Mouse (Mus musculus) mesoderm, embryonic 11.5 days (tissue): ENCODE measurements at regions not wholly inside any gene's neighbourhood (a gene's known extent, or its start where the extent isn't known, plus 50 kb on each side); places are given as distances from the start of the nearest gene placed in this dataset.

Experiments
- DNase-seq: peaks from one replicate; pipeline ENCODE4 v3.0.0-alpha.2; 2012; ENCODE audit warnings: low read depth, low spot score

DNA sequence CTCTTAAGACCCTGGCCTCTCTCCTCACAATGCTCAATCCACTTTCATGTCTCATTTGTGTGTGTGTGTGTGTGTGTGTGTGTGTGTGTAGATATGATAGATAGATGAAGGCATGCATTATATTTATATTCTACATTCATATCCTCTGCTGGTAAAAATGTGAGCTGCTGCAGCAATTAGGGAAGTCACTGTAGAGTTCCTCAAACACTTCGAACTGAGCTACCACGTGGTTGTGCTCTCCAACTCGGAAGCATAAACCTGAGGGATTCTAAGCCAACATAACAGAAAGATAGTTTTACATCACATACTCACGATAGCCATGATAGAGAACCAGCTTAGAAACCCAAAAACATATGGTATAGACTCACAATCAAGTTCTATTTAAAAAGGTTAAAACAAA, 565.5 kb upstream of the B3galt2 start:
- no peak for DNase-seq

DNA sequence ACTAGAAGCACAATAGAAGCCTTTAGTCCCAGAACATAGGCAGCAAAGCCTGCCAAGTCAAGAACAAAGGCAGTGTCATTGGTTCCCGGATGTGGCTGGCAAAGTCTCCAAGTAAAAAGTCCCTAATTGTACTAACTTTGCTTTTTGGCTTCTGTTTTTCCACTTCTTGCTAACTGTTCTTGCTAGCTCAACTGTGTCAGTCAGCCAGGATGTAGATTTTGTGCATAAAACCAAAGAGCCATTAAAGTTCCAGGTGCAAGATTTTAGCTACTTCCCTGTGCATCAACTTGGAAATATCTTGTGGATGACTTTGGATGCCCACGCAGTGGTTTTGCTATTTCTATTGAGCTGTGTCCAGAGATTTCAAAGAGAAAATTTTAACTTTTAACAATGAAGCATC, 560.0 kb upstream of the B3galt2 start:
- no peak for DNase-seq

DNA sequence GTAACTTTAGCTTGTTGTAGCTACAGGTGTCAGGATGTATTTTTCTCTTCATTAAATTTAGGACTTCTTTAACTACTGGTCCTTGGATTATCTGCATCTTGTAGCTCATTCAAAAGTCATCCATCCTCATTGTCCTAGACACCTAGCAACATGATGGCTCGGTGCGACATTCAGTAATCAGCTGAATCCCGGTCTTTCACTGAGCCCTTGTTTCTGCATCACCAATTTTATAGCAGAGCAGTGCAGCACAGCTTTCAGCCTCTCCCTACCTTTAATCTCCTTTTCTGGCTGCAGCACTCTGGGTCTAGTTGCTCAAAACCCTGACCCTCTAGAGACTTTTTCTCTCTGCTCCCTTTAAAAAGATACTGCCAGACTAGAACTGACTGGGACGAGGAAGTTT, 543.6 kb upstream of the B3galt2 start:
- no peak for DNase-seq

DNA sequence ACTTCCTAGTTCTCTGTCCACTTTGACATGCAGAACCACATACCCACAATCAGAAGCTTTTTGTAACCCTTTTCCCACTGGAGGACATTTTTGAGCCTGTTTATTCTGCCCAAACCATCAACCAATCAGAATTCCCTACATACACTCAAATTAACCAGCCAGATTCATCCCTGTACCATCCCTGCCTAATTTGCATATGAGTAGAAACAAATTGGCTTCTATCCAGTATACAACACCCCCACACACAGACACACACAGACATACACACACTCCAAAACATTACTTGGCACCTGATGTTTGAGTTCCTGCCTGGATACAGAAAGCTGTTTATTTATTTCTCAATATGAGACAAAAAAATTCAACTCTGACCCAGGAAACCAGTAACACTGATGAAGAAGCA, 542.2 kb upstream of the B3galt2 start:
- DNase-seq = no peak

- no peak for DNase-seq
Observed at GRCm38 (mm10) chr1:143122185-143122584, 518.3 kb upstream of the B3galt2 start.

GRCm38 (mm10) chr1:143130257-143130656, 510.2 kb upstream of the B3galt2 start:
- DNase-seq = no peak

DNA sequence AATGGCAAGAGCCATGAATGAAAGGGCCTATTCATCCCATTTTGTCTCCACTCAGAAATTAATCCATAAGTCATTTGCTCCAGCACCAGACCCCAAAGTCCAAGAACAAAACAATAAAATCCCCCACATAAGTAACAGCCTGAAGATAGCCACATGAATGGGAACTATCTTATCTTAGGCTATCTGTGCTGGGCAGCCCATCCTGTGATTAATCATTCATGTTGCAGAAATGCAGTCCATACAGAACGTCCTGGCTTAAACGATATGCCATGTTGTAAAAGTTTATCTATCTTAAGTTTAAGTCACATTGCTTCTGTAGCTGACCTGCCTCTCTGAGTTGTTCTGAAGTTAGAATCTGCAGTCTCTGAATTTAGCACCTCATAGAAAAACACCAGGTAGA, 507.7 kb upstream of the B3galt2 start:
- no peak for DNase-seq

DNA sequence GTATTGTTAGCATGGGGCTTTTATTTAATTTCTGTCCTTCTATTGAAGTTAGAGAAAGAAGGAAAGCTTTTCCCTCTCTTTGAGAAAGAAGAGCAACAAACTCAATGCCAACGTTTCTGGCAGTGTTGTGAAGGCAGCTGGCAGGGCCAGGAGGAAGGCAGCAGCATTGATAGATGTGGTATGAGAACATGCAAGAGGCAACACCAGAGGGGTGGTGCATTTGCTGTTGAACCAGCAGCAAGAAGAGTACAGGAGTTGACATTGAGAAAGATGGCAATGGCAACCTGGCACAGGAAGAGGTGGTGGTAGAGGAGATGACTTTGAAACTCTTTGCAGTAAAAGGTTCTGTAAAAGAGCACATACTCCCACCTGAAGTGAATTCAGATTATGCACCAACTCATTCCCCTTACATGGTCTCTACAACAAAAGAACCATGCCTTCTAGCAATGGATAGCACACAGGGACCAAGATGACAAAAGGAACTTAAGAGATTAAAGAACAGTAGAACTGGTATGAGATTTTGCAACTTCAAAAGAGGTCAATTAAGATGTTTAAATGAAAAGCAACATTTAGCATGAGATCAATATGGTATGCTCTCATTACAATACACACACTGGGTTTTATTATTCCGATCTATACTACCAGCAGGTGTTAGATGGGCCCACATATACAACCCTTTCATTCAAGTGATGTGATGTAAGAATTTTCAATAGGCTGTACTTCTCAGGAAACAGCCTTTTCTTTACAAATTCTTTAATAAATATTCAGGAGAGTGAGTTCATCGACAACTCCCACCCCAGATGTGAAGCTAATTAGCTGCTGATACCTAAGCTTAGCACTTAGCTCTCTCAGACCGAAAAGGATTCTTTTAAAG, 495.1 kb upstream of the B3galt2 start:
- DNase-seq = no peak

GRCm38 (mm10) chr1:143171286-143171685, 469.2 kb upstream of the B3galt2 start:
- no peak for DNase-seq

DNA sequence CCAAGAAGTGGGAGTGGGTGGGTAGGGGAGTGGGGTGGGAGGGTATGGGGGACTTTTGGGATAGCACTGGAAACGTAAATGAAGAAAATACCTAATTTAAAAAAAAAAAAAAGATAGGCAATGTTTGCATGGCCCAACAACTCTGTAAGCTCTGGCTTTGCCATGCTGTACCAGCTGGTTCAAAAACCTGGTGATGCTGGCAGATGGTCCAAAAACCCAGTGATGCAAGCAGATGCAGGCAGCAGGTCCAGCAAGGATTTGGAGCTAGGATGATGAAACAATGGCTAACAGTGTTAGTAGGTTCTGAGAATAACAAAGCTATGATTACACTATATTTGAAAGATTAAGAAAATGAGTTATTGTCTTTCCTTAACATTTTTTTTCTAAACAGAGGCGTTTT, 466.6 kb upstream of the B3galt2 start:
- no peak for DNase-seq

GRCm38 (mm10) chr1:143192167-143192793, 448.2 kb upstream of the B3galt2 start:
- DNase-seq = no peak

- DNase-seq = no peak
Observed at GRCm38 (mm10) chr1:143200213-143200889, 440.1 kb upstream of the B3galt2 start.

DNA sequence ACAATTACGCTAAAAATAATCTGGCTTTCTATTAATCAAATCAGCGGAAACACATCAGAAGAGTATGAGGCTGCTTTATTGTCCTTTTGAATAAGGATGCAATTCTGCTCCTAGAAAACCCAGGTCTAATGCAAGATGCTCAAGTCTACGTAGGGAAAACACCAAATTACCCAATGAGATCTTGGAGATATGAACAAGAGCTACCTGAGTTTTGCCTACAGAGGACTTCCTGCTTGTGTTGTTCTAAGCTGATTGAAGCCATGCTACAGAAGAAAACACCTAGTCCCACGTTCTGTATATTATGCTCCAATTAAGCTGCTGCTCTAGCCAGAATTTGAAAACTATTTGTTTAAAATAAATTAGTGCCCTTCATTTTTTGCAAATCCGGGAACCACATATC, 439.5 kb upstream of the B3galt2 start:
- DNase-seq = no peak

DNA sequence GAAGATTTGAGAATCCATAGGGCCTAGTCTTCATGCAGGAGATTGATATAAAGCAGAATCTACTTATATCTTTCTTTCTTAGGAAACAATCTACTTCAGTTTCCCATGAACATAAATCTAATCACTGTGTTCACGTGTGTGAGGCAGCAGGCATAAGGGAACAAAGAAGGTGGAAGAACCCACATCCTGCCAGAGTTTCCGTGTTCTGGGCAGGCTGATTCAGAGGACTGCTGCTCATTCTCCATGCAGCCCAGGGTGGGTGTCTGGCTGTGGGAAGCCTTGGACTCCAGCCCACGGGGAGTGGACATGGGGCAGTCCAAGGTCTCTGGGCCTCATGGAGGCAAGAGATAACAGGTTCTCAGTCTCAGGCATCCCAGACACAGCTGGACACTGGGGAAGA, 438.3 kb upstream of the B3galt2 start:
- DNase-seq = no peak

- no peak for DNase-seq
Observed at GRCm38 (mm10) chr1:143204070-143204469, 436.4 kb upstream of the B3galt2 start.

DNA sequence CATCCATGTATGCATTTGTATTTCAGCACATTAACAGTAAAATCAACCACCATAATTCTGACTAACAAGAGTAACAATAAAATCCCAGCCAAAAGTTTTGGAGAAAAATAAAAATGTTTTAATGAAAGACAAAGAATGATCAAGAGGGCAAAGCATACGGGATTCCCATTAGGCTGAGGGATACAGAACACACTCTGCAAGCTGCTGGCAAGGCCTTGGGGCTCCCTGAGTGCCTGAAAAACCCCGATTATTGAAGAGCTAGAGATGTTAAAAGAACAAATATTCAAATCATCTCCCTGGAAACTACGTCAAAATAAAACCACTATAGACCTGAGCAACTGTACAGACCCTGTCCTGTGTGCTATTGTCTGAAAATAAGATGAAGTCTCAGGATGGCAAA, 433.5 kb upstream of the B3galt2 start:
- no peak for DNase-seq

DNA sequence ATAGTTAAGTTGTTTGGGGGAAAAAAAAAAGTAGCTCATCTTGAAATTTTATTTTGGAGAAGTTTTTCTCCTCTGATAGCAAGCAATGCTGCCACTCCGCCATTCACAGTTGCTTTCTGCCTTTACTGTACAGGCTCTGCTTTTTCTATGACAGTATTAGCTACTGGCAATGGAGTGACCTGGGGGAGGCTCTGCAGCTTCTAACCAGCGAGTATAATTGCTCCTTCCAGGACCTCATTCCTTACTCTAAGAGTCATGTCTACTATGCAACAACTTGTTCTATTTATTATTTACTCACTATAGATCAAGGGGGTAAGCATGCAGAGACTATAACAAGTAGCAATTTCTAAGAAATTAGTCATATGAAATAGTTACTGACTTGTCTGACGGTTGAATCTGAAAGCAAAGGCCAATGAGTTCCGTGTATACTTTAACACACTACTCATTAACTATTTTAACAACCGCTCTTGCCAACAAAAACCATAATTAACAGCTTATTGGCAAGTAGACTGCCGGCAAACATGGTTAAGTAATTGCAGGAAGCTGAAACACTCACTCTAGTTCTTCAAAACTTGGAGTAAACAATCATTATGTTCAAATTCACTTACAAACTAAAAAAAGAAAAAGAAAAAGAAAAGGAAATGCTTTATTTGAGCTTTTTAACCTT, 432.9 kb upstream of the B3galt2 start:
- DNase-seq = no peak

DNA sequence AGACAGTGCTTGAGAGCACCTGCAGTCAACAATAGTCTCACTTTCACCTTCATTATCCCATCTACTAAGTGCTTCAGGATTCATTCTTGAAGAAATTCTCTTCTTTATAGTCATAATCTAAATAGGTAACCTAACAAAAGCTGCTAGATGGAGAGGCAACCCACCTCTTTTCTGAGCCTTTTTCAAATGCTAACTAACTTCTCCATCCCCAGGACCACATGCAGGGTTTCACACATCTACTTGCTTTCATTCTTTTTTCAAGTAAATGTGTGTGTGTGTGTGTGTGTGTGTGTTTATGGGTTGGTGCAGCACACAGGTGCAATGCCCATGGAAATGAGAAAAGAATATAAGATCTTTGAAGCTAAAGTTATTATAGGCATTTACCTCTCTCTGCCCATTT, 423.1 kb upstream of the B3galt2 start:
- no peak for DNase-seq

- no peak for DNase-seq
Observed at GRCm38 (mm10) chr1:143231969-143232368, 408.5 kb upstream of the B3galt2 start.

DNA sequence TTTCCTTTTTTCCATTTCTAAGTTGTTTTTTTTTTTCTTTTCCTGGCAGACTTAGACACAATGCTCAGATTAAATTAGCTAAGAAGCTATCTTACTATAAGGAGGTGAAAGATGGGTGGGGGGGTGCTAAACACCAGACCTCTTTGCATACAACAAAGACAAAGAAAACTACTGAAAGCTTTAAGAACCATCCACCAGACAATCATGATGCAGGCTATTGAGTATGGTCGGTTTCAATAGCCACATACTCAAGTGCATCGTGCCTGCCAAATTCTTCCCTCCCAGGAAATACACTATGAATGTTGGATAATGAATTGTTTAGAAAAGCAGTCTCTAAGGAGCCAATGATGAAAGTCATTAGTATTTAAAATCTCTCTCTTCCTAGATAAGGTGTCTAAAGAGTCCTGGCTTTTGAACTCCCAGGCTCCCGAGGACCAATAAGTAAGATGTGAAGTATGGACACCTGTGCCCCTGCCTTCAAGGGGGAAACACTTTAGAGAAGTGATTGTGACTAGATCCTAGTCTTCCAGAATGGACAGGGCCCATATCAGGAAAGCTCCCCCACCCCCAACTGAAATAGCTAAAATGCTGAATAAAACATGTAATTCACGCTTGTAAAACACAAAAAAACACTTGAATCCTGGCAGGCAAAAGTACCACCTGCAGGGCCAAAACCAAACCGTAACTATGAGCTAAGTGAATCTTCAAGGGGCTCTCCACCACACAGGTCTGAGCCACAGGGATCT, 381.8 kb upstream of the B3galt2 start:
- DNase-seq = no peak

GRCm38 (mm10) chr1:143263263-143264038, 377.0 kb upstream of the B3galt2 start:
- no peak for DNase-seq
